Mouse (Mus musculus) spleen, adult 10 weeks (tissue): Measurements from ENCODE around the gene Eme2. TPM values are rescaled to one million over a fixed set of nuclear protein-coding genes. Genes with fewer than 3 reads are reported as not detected.

Experiments used
- polyA plus RNA-seq: library from polyadenylated mRNA; stranded (reverse); fragments of 350-450 nt; fragmentation: Illumina TruSeq; extraction: RNeasy Lipid Tissue Mini Kit (QIAGEN cat#74804); gene quantifications from one replicate; pipeline ENCODE4 v1.2.3, GENCODE M21; 2015; ENCODE audit warnings: low replicate concordance; ENCODE audit not compliant: insufficient read depth

Gene Eme2
- polyA plus RNA-seq = 12.4 TPM

GRCm38 (mm10) chr17:24894995-24895547, at the start of gene Eme2, which contains the start of gene Mrps34:
Gene Eme2 (minus strand): TSS chr17:24895087.
Gene Mrps34 (plus strand): TSS chr17:24895116.

GRCm38 (mm10) chr17:24936259-24937237, 41.7 kb upstream of the Eme2 start, which contains the start of gene Mapk8ip3:
Gene Mapk8ip3 (minus strand): TSS chr17:24936977.

GRCm38 (mm10) chr17:24896241-24896992, 1.5 kb upstream of the Eme2 start, which contains the start of gene Nme3:
Gene Nme3 (plus strand): TSS chr17:24896500.

GRCm38 (mm10) chr17:24886134-24886931, 8.6 kb downstream of the Eme2 start, which contains the start of the genes Nubp2 and Spsb3:
Gene Nubp2 (minus strand): TSS chr17:24886349.
Gene Spsb3 (plus strand): TSS chr17:24886643.

GRCm38 (mm10) chr17:24865776-24866175, 29.1 kb downstream of the Eme2 start, which contains the start of gene Igfals:
Gene Igfals (plus strand): TSS chr17:24865997.

GRCm38 (mm10) chr17:24850065-24850772, 44.7 kb downstream of the Eme2 start, which contains the start of gene Fahd1:
Gene Fahd1 (minus strand): TSS chr17:24850364.

GRCm38 (mm10) chr17:24839842-24840241, 55.0 kb downstream of the Eme2 start, which contains the start of gene Hagh:
Gene Hagh (plus strand): TSS chr17:24840143.

Other genes with a start within 250 kb of the Eme2 start
- 21.0 TPM for gene Slc9a3r2, start 244.8 kb downstream of the Eme2 start, polyA plus RNA-seq
- not detected for gene Npw, start 236.6 kb downstream of the Eme2 start, polyA plus RNA-seq
- 15.5 TPM for gene Zfp598, start 225.4 kb downstream of the Eme2 start, polyA plus RNA-seq
- not detected for gene Syngr3, start 205.1 kb downstream of the Eme2 start, polyA plus RNA-seq
- 16.0 TPM for gene Gfer, start 198.9 kb downstream of the Eme2 start, polyA plus RNA-seq
- gene Noxo1, start 198.9 kb downstream of the Eme2 start, polyA plus RNA-seq = 4.3 TPM
- 8.7 TPM for gene Tbl3, start 187.4 kb downstream of the Eme2 start, polyA plus RNA-seq
- gene Rnf151, start 177.0 kb downstream of the Eme2 start, polyA plus RNA-seq = not detected
- gene Rps2, start 177.0 kb downstream of the Eme2 start, polyA plus RNA-seq = 1,280 TPM
- 148 TPM for gene Ndufb10, start 170.6 kb downstream of the Eme2 start, polyA plus RNA-seq
- not detected for gene Rpl3l, start 167.3 kb downstream of the Eme2 start, polyA plus RNA-seq
- 62.1 TPM for gene Msrb1, start 158.4 kb downstream of the Eme2 start, polyA plus RNA-seq
- not detected for gene Hs3st6, start 142.1 kb downstream of the Eme2 start, polyA plus RNA-seq
- 0.51 TPM for gene Meiob, start 90.8 kb downstream of the Eme2 start, polyA plus RNA-seq
- 62.0 TPM for gene Hagh, start 54.9 kb downstream of the Eme2 start, polyA plus RNA-seq
- 9.4 TPM for gene Fahd1, start 44.7 kb downstream of the Eme2 start, polyA plus RNA-seq
- 0.36 TPM for gene Igfals, start 29.1 kb downstream of the Eme2 start, polyA plus RNA-seq
- 30.4 TPM for gene Nubp2, start 8.7 kb downstream of the Eme2 start, polyA plus RNA-seq
- 12.0 TPM for gene Spsb3, start 8.4 kb downstream of the Eme2 start, polyA plus RNA-seq
- gene Mrps34, start within 50 bp of the Eme2 start, polyA plus RNA-seq = 18.6 TPM
- gene Nme3, start 1.4 kb upstream of the Eme2 start, polyA plus RNA-seq = 14.5 TPM
- 68.1 TPM for gene Mapk8ip3, start 41.9 kb upstream of the Eme2 start, polyA plus RNA-seq
- gene Jpt2, start 65.6 kb upstream of the Eme2 start, polyA plus RNA-seq = 50.0 TPM
- gene Cramp1l, start 120.7 kb upstream of the Eme2 start, polyA plus RNA-seq = 25.7 TPM
- 42.9 TPM for gene Ift140, start 121.0 kb upstream of the Eme2 start, polyA plus RNA-seq
- gene Tmem204, start 188.5 kb upstream of the Eme2 start, polyA plus RNA-seq = 19.4 TPM
- 20.8 TPM for gene Telo2, start 220.9 kb upstream of the Eme2 start, polyA plus RNA-seq
- not detected for gene Ptx4, start 225.7 kb upstream of the Eme2 start, polyA plus RNA-seq
- gene Clcn7, start 238.3 kb upstream of the Eme2 start, polyA plus RNA-seq = 21.3 TPM